Mouse (Mus musculus) neural tube, embryonic 10.5 days (tissue): Measurements from ENCODE around the gene Mnt.
"Not testable (repeated sequence)": the region's sequence is repeated elsewhere in the genome, so short reads cannot be mapped to it uniquely, and the experiment has no call there.

Experiments used
- DNase-seq: peaks from one replicate; pipeline ENCODE4 v3.0.0-alpha.2; 2017; ENCODE audit warnings: low spot score; ENCODE audit errors: extremely low spot score

Mnt gene

GRCm38 (mm10) chr11:74830256-74831161 lies at the start of gene Mnt:
TSS of gene Mnt (plus strand) at chr11:74830920.
- peak; percentile 96 for DNase-seq

- no peak for DNase-seq
Measured at GRCm38 (mm10) chr11:74792874-74793273, 37.8 kb upstream of the Mnt start.

GRCm38 (mm10) chr11:74800658-74801057 lies 30.1 kb upstream of the Mnt start:
- DNase-seq = no peak

- no peak for DNase-seq
Measured at GRCm38 (mm10) chr11:74804081-74804627, 26.6 kb upstream of the Mnt start.

- no peak for DNase-seq
Measured at GRCm38 (mm10) chr11:74807246-74807882, 23.4 kb upstream of the Mnt start.

- DNase-seq = no peak
Measured at GRCm38 (mm10) chr11:74808251-74808853, 22.4 kb upstream of the Mnt start.

- no peak for DNase-seq
Measured at GRCm38 (mm10) chr11:74810134-74810533, 20.6 kb upstream of the Mnt start.

- DNase-seq = not testable (repeated sequence)
Measured at GRCm38 (mm10) chr11:74811027-74811426, 19.7 kb upstream of the Mnt start.

GRCm38 (mm10) chr11:74811538-74811937 lies 19.2 kb upstream of the Mnt start:
- peak; percentile 20 for DNase-seq

GRCm38 (mm10) chr11:74815795-74816194 lies 14.9 kb upstream of the Mnt start:
- no peak for DNase-seq

- DNase-seq = no peak
Measured at GRCm38 (mm10) chr11:74820921-74821320, 9.8 kb upstream of the Mnt start.

- DNase-seq = no peak
Measured at GRCm38 (mm10) chr11:74821463-74821862, 9.3 kb upstream of the Mnt start.

GRCm38 (mm10) chr11:74822746-74823440 lies 7.8 kb upstream of the Mnt start:
- no peak for DNase-seq

- no peak for DNase-seq
Measured at GRCm38 (mm10) chr11:74826151-74826550, 4.6 kb upstream of the Mnt start.

- DNase-seq = no peak
Measured at GRCm38 (mm10) chr11:74826702-74827101, 4.0 kb upstream of the Mnt start.

- no peak for DNase-seq
Measured at GRCm38 (mm10) chr11:74827791-74828403, 2.8 kb upstream of the Mnt start.

- no peak for DNase-seq
Measured at GRCm38 (mm10) chr11:74828404-74828931, 2.3 kb upstream of the Mnt start.

- DNase-seq = no peak
Measured at GRCm38 (mm10) chr11:74828965-74829550, 1.7 kb upstream of the Mnt start.

- peak; percentile 80 for DNase-seq
Measured at GRCm38 (mm10) chr11:74829812-74830211, 908 bp upstream of the Mnt start.

- DNase-seq = peak; percentile 72
Measured at GRCm38 (mm10) chr11:74831191-74831605, 478 bp downstream of the Mnt start.
